Mouse (Mus musculus) embryonic facial prominence, embryonic 14.5 days (tissue): Measurements from ENCODE around the gene Igsf6. TPM values are rescaled to one million over a fixed set of nuclear protein-coding genes. Genes with fewer than 3 reads are reported as not detected.

ENCODE experiments used
- ATAC-seq: fragments of 200-750 bp; cut with Nextera tagmentation; 2 replicates; pipeline ENCODE4 v1.8.0; 2017; ENCODE audit warnings: low read depth, moderate number of reproducible peaks, moderate TSS enrichment
- DNase-seq: peaks from one replicate; pipeline ENCODE4 v3.0.0-alpha.2; 2015; ENCODE audit warnings: low spot score
- H3K27ac ChIP-seq: fragments of 300-500 bp; sonication (generic); replicated peaks from 2 replicates; pipeline ENCODE4 v1.5.1; 2014; ENCODE audit warnings: low read depth, mild to moderate bottlenecking, low read length, moderate library complexity
- H3K27me3 ChIP-seq: fragments of 300-500 bp; sonication (generic); replicated peaks from 2 replicates; pipeline ENCODE4 v1.6.1; 2014; ENCODE audit warnings: low read length; ENCODE audit not compliant: control insufficient read depth, insufficient read depth
- H3K36me3 ChIP-seq: fragments of 300-500 bp; sonication (generic); 2 replicates; pipeline ENCODE4 v1.6.1; 2014; ENCODE audit warnings: low read length, mixed read lengths; ENCODE audit not compliant: control insufficient read depth, insufficient read depth
- H3K4me1 ChIP-seq: fragments of 300-500 bp; sonication (generic); 2 replicates; pipeline ENCODE4 v1.6.1; 2014; ENCODE audit warnings: antibody characterized with exemption, low read length; ENCODE audit not compliant: control insufficient read depth, insufficient read depth
- H3K4me2 ChIP-seq: fragments of 300-500 bp; sonication (generic); 2 replicates; pipeline ENCODE4 v1.6.1; 2014; ENCODE audit warnings: low read depth, mild to moderate bottlenecking, low read length, moderate library complexity, mixed read lengths
- H3K4me3 ChIP-seq: fragments of 300-500 bp; sonication (generic); 2 replicates; pipeline ENCODE4 v1.5.1; 2014; ENCODE audit warnings: low read depth, mild to moderate bottlenecking, low read length
- H3K9ac ChIP-seq: fragments of 300-500 bp; sonication (generic); 2 replicates; pipeline ENCODE4 v1.6.1; 2014; ENCODE audit warnings: low read depth, mild to moderate bottlenecking, low read length, moderate library complexity, mixed read lengths
- H3K9me3 ChIP-seq: fragments of 300-500 bp; sonication (generic); 2 replicates; pipeline ENCODE4 v1.6.1; 2016; ENCODE audit warnings: low read length; ENCODE audit not compliant: control insufficient read depth
- WGBS: fragments of 180-500 bp; shearing (Covaris S2); extraction: QIAGEN DNeasy Blood & Tissue Kit; methylation state at CpG from one replicate; pipeline ENCODE4 v1.1.7; 2014; 5-methylcytosine and 5-hydroxymethylcytosine counted together
- polyA plus RNA-seq: library from polyadenylated mRNA; unstranded; fragments of >200 nt; fragmentation: Nextera tagmentation; extraction: Ambion mirVana; gene quantifications from 2 replicates; pipeline ENCODE4 v1.2.1, GENCODE M21; 2014

Igsf6 gene
- polyA plus RNA-seq, 1 experiment from 2014 or later, result 2.6 TPM

DNA sequence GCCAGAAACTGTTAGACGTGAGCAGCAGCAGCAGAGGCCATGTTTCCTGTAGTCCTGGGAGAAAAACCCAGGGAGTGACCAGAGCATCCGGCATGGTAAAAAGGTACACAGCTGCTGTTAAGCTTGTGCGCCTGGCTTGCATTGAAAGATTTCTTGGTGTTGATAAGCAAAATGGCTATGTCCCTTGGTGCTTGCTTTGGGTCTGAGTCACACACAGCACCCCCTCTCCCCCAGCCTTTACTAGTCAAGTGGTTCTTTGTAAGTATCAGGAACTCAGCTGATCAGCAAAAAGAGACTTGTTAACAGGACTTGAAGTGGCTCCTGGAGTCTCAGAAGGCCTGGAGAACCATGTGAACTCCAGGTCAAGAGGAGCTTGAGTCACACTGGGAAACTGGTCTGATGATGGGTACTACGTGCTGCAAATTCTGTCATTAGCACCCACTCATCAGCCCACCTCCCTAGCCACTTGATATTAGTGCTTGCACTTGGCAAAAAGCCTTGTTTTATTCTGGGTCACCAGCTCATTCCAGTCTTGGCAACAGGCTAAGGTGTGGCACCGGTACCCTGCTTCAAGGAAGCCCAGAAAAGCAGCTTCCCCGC, 529 bp upstream of the Igsf6 start:
- Histone ChIP-seq H3K27me3 (no peaks in the 10 kb centered on the region), H3K9me3 (no peaks in the 10 kb centered on the region), H3K4me1 (no peaks in the 10 kb centered on the region), H3K4me3 (no peak overlapping the region), H3K36me3 (peaks cover 55% of the 10 kb centered on the region), H3K9ac (no peak overlapping the region), H3K27ac (no peak overlapping the region), H3K4me2 (no peak overlapping the region)
- DNase-seq (no peak), ATAC-seq (no peak)
- 86% methylated on average over 6 of the region's 6 CpGs for WGBS

DNA sequence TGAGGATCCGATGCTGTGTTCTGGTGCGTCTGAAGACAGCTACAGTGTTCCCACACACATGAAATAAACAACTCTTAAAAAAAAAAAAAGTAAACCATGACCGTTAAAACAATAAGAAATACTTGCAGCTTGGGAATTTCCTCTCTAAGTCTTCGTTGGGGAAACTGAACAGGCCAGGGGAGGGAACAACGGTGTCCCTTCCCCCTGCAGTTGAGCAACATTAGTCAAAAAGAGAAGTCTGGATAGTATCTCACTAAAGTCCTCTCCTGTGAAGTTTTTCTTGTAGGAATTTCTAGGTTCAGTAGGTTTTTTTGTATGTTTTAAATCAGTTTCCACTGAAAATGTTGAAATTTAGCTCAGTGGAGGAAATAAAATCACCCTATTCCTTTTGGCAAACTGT, 1.9 kb downstream of the Igsf6 start:
- Histone ChIP-seq H3K9me3 (no peaks in the 10 kb centered on the region), H3K4me1 (no peaks in the 10 kb centered on the region), H3K36me3 (peaks cover 61% of the 10 kb centered on the region), H3K4me2 (no peak overlapping the region), H3K9ac (no peak overlapping the region), H3K4me3 (no peak overlapping the region), H3K27me3 (no peaks in the 10 kb centered on the region), H3K27ac (no peak overlapping the region)
- 70% methylated on average over 5 of the region's 5 CpGs for WGBS
- no peak for ATAC-seq
- DNase-seq, result no peak

DNA sequence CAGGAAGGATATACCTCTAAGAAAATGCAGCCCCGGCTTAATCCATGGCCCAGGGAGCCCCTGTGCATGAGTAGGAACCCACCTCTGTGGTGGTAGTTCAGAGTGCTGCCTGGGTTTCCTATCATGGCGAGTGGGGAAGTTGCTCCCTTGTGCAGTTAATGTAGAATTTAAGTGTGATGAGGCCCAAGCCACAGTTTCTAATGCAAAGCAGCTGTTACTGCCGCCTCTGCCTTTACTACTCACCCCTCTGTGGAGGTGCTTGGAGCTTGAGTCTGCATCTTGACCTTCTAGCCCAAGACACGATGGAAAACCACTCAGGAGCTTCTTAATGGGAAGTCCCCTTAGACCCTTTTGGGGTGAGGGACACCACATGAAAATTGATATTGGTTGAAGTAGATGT, 3.1 kb downstream of the Igsf6 start:
- Histone ChIP-seq H3K4me3 (no peak overlapping the region), H3K27me3 (no peaks in the 10 kb centered on the region), H3K36me3 (peaks cover 53% of the 10 kb centered on the region), H3K4me2 (no peak overlapping the region), H3K9me3 (no peaks in the 10 kb centered on the region), H3K4me1 (no peaks in the 10 kb centered on the region), H3K27ac (no peak overlapping the region), H3K9ac (no peak overlapping the region)
- ATAC-seq (no peak), DNase-seq (no peak)
- 71% methylated on average over 4 of the region's 4 CpGs for WGBS

DNA sequence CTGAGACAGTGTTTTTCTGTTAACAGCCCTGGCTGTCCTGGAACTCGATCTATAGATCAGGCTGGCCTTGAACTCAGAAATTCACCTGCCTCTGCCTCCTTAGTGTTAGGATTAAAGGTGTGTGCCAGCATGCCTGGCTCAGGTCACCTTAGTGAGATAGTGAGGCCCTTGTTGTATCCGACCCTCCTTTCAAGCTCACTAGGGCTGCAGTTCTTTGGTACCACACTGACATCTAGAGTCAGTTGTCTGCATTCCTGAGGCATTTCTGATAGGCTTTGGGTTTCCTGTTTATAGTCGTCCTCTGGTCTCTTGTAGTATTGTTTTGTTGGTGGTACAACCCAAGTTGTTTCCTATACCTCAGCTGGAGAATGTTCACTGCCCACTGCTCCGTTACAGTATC, 10.1 kb downstream of the Igsf6 start:
- no peaks in the 10 kb centered on the region for H3K9me3 ChIP-seq
- H3K4me1 ChIP-seq, result no peaks in the 10 kb centered on the region
- no peak overlapping the region for H3K4me2 ChIP-seq
- peaks cover 27% of the 10 kb centered on the region for H3K36me3 ChIP-seq
- no peak overlapping the region for H3K4me3 ChIP-seq
- ATAC-seq, result no peak
- no peak for DNase-seq
- WGBS, result 58% methylated on average over 4 of the region's 4 CpGs
- H3K27ac ChIP-seq, result no peak overlapping the region
- no peak overlapping the region for H3K9ac ChIP-seq
- no peaks in the 10 kb centered on the region for H3K27me3 ChIP-seq

DNA sequence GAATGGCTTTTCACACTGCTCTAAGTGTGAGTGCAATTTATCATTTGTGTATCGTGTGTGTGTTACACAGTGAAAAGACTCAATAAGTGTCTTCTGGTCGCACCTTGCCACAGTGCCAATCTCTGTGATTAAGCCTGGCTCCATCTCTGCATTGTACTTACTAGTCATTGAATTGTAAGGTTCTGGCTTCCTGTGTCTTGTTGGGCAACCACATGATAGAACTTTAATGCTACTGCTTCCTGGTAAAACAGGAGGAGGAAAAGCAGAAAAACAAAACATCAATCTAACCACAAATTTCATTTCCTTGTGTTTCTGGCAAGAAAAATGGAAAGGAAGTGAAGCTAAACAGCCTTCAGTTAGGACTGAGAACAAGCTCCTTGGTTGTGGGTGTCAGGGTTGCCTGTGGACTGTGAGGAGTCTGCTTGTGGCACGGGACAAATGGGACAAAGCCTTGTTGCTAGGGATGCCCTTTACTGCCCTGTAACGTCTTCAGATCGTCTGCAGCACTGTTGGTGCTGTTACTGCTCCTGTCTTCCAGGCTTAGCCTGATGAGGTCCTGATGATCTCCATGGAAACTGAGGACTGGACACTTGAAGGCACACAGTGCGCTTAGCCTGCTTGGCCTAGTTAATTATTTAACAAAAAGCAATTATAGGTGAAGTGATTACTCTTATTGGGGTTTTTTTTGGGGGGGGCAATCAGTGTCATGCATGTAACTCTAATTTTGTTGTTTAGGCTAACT, 14.7 kb downstream of the Igsf6 start:
- no peak for DNase-seq
- H3K4me2 ChIP-seq, result no peak overlapping the region
- H3K4me1 ChIP-seq, result no peaks in the 10 kb centered on the region
- H3K27me3 ChIP-seq, result no peaks in the 10 kb centered on the region
- no peak overlapping the region for H3K9ac ChIP-seq
- H3K4me3 ChIP-seq, result no peak overlapping the region
- no peak overlapping the region for H3K27ac ChIP-seq
- peaks cover 61% of the 10 kb centered on the region for H3K36me3 ChIP-seq
- no peaks in the 10 kb centered on the region for H3K9me3 ChIP-seq
- 71% methylated on average over 6 of the region's 6 CpGs for WGBS
- no peak for ATAC-seq

DNA sequence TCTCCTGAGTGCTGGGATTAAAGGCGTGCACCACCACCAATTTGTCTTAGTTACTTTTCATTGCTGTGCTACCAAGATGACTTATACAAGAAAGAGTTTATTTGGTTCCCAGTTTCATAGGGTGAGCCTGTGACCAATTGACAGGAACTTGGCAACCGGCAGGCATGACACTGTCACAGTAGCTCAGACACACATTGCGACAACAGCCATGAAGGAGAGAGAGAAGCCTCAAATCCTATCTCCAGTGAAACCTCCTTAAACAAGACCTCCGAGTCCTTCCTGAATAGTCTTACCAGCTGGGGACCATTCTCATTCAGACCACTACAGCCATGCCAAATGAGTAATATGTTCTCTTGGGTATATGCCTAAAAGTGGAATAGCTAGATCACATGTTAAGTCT, 21.3 kb downstream of the Igsf6 start:
- Histone ChIP-seq H3K4me2 (no peak overlapping the region), H3K36me3 (peaks cover 75% of the 10 kb centered on the region), H3K9ac (no peak overlapping the region), H3K9me3 (no peaks in the 10 kb centered on the region), H3K4me3 (no peak overlapping the region), H3K4me1 (no peaks in the 10 kb centered on the region), H3K27ac (no peak overlapping the region), H3K27me3 (no peaks in the 10 kb centered on the region)
- WGBS, result 82% methylated on average over 4 of the region's 4 CpGs
- no peak for DNase-seq
- ATAC-seq, result no peak

DNA sequence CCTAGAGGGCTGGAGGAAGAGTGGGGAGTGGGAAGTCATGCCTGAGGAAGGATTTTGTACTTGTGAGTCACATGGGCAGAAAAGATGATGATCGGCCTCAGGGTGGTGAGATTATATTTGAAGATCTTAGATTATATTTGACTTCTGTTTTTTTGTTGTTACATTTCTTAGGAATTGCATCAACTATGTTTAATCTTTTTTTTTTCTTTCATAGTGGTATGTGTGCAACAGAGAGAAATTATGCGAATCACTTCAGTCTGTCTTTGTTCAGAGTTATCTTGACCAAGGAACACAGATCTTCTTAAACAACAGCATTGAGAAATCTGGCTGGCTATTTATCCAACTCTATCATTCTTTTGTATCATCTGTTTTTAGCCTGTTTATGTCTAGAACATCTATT, 26.7 kb downstream of the Igsf6 start:
- no peaks in the 10 kb centered on the region for H3K4me1 ChIP-seq
- no peak overlapping the region for H3K27ac ChIP-seq
- WGBS, result 94% methylated on average over 2 of the region's 2 CpGs
- H3K4me3 ChIP-seq, result no peak overlapping the region
- no peak for ATAC-seq
- H3K9me3 ChIP-seq, result no peaks in the 10 kb centered on the region
- no peak overlapping the region for H3K4me2 ChIP-seq
- H3K36me3 ChIP-seq, result peaks cover 30% of the 10 kb centered on the region
- H3K27me3 ChIP-seq, result no peaks in the 10 kb centered on the region
- no peak overlapping the region for H3K9ac ChIP-seq
- DNase-seq, result no peak

DNA sequence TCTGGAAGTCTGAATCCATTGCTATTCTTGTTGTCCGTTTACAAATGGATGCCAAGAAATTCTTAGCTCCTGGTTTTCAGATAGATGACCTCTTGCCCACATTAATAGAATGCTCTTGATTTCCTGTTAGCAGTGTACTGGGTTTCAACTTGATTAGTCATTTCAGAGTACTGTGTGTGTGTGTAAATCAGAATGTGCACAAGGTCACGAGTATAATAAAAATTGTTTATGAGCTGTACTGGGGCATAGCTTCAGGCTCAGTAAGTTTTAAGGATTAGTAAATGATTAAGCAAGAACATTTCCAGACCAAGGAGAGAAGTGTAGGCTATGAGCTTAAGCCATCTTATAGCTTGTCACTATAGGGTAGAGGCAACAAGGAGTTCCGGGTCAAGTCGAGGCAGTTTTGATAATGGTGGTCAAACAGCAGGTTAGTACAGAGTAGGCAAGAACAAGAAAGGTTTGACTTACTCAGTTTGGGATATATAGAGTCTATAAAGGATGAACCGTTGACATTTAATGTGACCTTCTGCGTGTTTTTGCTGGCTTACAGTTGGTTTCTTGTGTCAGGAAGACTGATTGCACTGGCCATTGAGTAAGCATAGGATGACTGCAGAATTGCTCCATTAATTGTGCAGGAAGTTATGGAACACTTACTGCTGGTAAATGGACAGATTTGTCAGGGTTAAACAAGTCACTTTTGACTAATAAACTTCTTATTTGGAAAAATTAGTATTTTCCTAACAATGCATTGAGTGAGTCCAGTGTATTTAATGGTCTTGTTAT, 28.5 kb downstream of the Igsf6 start:
- no peak for DNase-seq
- H3K4me1 ChIP-seq, result 0 out of 2 replicates have a peak, but pooled peaks cover 7% of the 10 kb centered on the region
- no peak for ATAC-seq
- no peak overlapping the region for H3K9ac ChIP-seq
- H3K36me3 ChIP-seq, result peaks cover 19% of the 10 kb centered on the region
- no peaks in the 10 kb centered on the region for H3K9me3 ChIP-seq
- no peak overlapping the region for H3K27ac ChIP-seq
- H3K4me3 ChIP-seq, result no peak overlapping the region
- WGBS, result 91% methylated on average over 6 of the region's 6 CpGs
- no peaks in the 10 kb centered on the region for H3K27me3 ChIP-seq
- H3K4me2 ChIP-seq, result no peak overlapping the region
